Mouse (Mus musculus): ENCODE data around the gene Rdh14. TPM values are rescaled to one million over a fixed set of nuclear protein-coding genes. Genes with fewer than 3 reads are reported as not detected.

Rdh14 gene
- polyA plus RNA-seq (2014; fragmentation: Nextera tagmentation; extraction: Ambion mirVana), result 70.1 and 71.7 TPM in 2 replicates

DNA sequence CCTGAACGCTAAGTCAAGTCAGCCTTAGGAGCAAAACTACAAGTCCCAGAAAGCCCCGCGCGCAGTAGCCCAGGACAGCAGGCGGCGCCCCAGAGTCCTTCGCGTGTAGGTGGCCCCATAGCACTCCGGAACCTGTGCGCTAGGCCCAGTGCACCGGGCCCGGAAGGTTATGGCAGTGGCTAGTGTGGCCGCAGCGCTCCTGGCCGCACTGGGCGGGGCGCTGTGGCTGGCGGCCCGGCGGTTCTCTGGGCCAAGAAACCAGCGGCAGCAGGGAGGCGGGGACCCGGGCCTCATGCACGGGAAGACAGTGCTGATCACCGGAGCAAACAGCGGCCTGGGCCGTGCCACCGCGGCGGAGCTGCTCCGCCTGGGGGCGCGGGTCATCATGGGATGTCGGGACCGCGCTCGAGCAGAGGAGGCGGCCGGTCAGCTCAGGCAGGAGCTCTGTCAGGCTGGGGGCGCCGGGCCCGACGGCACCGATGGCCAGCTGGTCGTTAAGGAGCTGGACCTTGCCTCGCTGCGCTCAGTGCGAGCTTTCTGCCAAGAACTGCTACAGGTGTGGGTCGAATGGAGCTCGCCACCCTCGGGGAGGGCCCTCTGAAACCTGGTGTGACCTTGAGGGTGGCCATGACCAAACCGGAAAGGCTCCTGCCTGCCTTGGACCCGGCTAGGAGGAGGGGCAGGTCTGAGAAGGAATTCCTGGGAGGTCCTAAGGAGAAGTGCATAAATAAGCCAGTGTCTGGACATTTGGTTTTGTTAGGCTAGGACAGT is at the start of gene Rdh14:
TSS of gene Rdh14 (plus strand) at position 102 of the 771 bp plus-strand sequence.
- Histone ChIP-seq H3K36me3 (ENCODE audit: control insufficient read depth, insufficient read depth, low read length) (peaks cover 14% of the 10 kb centered on the region), H3K27ac (replicated peaks in 1 of 2; ENCODE audit: control insufficient read depth in 1 of 2, insufficient read depth in 1 of 2, low read depth in 2 of 2, low read length in 2 of 2) (peak within 1 kb of the TSS; percentile 96 to 100), H3K9ac (ENCODE audit: low read length) (peak within 1 kb of the TSS; percentile 95), H3K27me3 (ENCODE audit: control insufficient read depth, insufficient read depth, low read length) (no peaks in the 10 kb centered on the region), H3K9me3 (ENCODE audit: control insufficient read depth, low read length) (no peaks in the 10 kb centered on the region), H3K4me2 (ENCODE audit: low read length) (peak within 1 kb of the TSS; percentile 69), H3K4me3 (ENCODE audit: control insufficient read depth in 1 of 2, insufficient read depth in 1 of 2, low read depth in 1 of 2, low read length in 2 of 2) (peak within 1 kb of the TSS; percentile 73 to 93), H3K4me1 (ENCODE audit: control insufficient read depth in 2 of 2, insufficient read depth in 2 of 2, low read length in 2 of 2) (peaks cover 0 to 12% of the 10 kb centered on the region in 2 experiments; a peak in 2 of 4 replicates)
- under 1% methylated on average over 53 of the region's 53 CpGs for WGBS
- ATAC-seq (ENCODE audit: insufficient number of reproducible peaks, insufficient read depth, low FRiP score, low read depth), result peak; percentile 95

DNA sequence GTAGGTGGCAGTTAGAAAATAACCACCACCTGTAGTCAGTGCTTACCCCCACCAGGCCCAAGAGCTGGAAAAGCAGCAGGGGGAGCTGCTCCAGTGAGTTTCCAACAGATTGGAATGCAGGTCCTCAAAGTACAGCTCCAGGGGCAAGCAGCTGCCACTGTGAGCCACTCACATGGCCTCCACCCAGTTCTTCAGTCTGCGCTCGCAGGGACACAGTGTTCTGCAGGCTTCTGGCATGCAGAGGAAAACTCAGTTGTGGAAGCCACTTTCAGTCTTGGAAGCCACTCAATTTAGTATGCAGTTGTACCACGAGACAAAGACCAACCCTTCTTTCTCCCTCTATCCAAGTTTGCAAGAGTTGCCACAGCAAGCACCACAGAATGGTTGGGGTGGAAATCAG is 39.9 kb upstream of the Rdh14 start:
- Histone ChIP-seq H3K36me3 (ENCODE audit: control insufficient read depth, insufficient read depth, low read length) (no peaks in the 10 kb centered on the region), H3K4me2 (ENCODE audit: low read length) (no peak overlapping the region), H3K27ac (replicated peaks in 1 of 2; ENCODE audit: control insufficient read depth in 1 of 2, insufficient read depth in 1 of 2, low read depth in 2 of 2, low read length in 2 of 2) (no peak overlapping the region), H3K4me1 (ENCODE audit: control insufficient read depth in 2 of 2, insufficient read depth in 2 of 2, low read length in 2 of 2) (no peaks in the 10 kb centered on the region), H3K9ac (ENCODE audit: low read length) (no peak overlapping the region), H3K9me3 (ENCODE audit: control insufficient read depth, low read length) (no peaks in the 10 kb centered on the region), H3K27me3 (ENCODE audit: control insufficient read depth, insufficient read depth, low read length) (no peaks in the 10 kb centered on the region), H3K4me3 (ENCODE audit: control insufficient read depth in 1 of 2, insufficient read depth in 1 of 2, low read depth in 1 of 2, low read length in 2 of 2) (no peak overlapping the region)
- no peak for ATAC-seq (ENCODE audit: insufficient number of reproducible peaks, insufficient read depth, low FRiP score, low read depth)
- 44% methylated on average over 3 of the region's 3 CpGs for WGBS

GRCm38 (mm10) chr12:10357756-10358155 is 32.8 kb upstream of the Rdh14 start:
- Histone ChIP-seq H3K27ac (replicated peaks in 1 of 2; ENCODE audit: control insufficient read depth in 1 of 2, insufficient read depth in 1 of 2, low read depth in 2 of 2, low read length in 2 of 2) (no peak overlapping the region), H3K36me3 (ENCODE audit: control insufficient read depth, insufficient read depth, low read length) (no peaks in the 10 kb centered on the region), H3K27me3 (ENCODE audit: control insufficient read depth, insufficient read depth, low read length) (no peaks in the 10 kb centered on the region), H3K4me3 (ENCODE audit: control insufficient read depth in 1 of 2, insufficient read depth in 1 of 2, low read depth in 1 of 2, low read length in 2 of 2) (no peak overlapping the region), H3K4me1 (ENCODE audit: control insufficient read depth in 2 of 2, insufficient read depth in 2 of 2, low read length in 2 of 2) (no peaks in the 10 kb centered on the region), H3K9ac (ENCODE audit: low read length) (no peak overlapping the region), H3K9me3 (ENCODE audit: control insufficient read depth, low read length) (no peaks in the 10 kb centered on the region), H3K4me2 (ENCODE audit: low read length) (no peak overlapping the region)
- 63% methylated on average over 6 of the region's 6 CpGs for WGBS
- no peak for ATAC-seq (ENCODE audit: insufficient number of reproducible peaks, insufficient read depth, low FRiP score, low read depth)

GRCm38 (mm10) chr12:10369673-10370072 is 20.9 kb upstream of the Rdh14 start, which contains the start of gene Nt5c1b:
Gene Nt5c1b, plus strand, starts transcription at chr12:10369973.
- no peak within 1 kb of the TSS for H3K27ac ChIP-seq (replicated peaks in 1 of 2; ENCODE audit: control insufficient read depth in 1 of 2, insufficient read depth in 1 of 2, low read depth in 2 of 2, low read length in 2 of 2)
- H3K9ac ChIP-seq (ENCODE audit: low read length), result no peak within 1 kb of the TSS
- H3K36me3 ChIP-seq (ENCODE audit: control insufficient read depth, insufficient read depth, low read length), result no peaks in the 10 kb centered on the region
- no peak within 1 kb of the TSS for H3K4me2 ChIP-seq (ENCODE audit: low read length)
- H3K27me3 ChIP-seq (ENCODE audit: control insufficient read depth, insufficient read depth, low read length), result no peaks in the 10 kb centered on the region
- WGBS, result 74% methylated on average over 3 of the region's 3 CpGs
- no peaks in the 10 kb centered on the region for H3K4me1 ChIP-seq (ENCODE audit: control insufficient read depth in 2 of 2, insufficient read depth in 2 of 2, low read length in 2 of 2)
- no peak for ATAC-seq (ENCODE audit: insufficient number of reproducible peaks, insufficient read depth, low FRiP score, low read depth)
- no peaks in the 10 kb centered on the region for H3K9me3 ChIP-seq (ENCODE audit: control insufficient read depth, low read length)
- no peak within 1 kb of the TSS for H3K4me3 ChIP-seq (ENCODE audit: control insufficient read depth in 1 of 2, insufficient read depth in 1 of 2, low read depth in 1 of 2, low read length in 2 of 2)

- H3K4me3 ChIP-seq (ENCODE audit: control insufficient read depth in 1 of 2, insufficient read depth in 1 of 2, low read depth in 1 of 2, low read length in 2 of 2), result no peak overlapping the region
- no peak overlapping the region for H3K27ac ChIP-seq (replicated peaks in 1 of 2; ENCODE audit: control insufficient read depth in 1 of 2, insufficient read depth in 1 of 2, low read depth in 2 of 2, low read length in 2 of 2)
- H3K4me2 ChIP-seq (ENCODE audit: low read length), result no peak overlapping the region
- H3K4me1 ChIP-seq (ENCODE audit: control insufficient read depth in 2 of 2, insufficient read depth in 2 of 2, low read length in 2 of 2), result no peaks in the 10 kb centered on the region
- no peak for ATAC-seq (ENCODE audit: insufficient number of reproducible peaks, insufficient read depth, low FRiP score, low read depth)
- WGBS, result 86% methylated on average over 1 of the region's 1 CpGs
- no peaks in the 10 kb centered on the region for H3K27me3 ChIP-seq (ENCODE audit: control insufficient read depth, insufficient read depth, low read length)
- H3K9ac ChIP-seq (ENCODE audit: low read length), result no peak overlapping the region
- no peaks in the 10 kb centered on the region for H3K9me3 ChIP-seq (ENCODE audit: control insufficient read depth, low read length)
- H3K36me3 ChIP-seq (ENCODE audit: control insufficient read depth, insufficient read depth, low read length), result peaks cover 4% of the 10 kb centered on the region
These were observed 10.2 kb downstream of the Rdh14 start for GRCm38 (mm10) chr12:10400788-10401187.

- no peaks in the 10 kb centered on the region for H3K4me1 ChIP-seq (ENCODE audit: control insufficient read depth in 2 of 2, insufficient read depth in 2 of 2, low read length in 2 of 2)
- H3K36me3 ChIP-seq (ENCODE audit: control insufficient read depth, insufficient read depth, low read length), result no peaks in the 10 kb centered on the region
- H3K9ac ChIP-seq (ENCODE audit: low read length), result no peak overlapping the region
- no peak overlapping the region for H3K4me3 ChIP-seq (ENCODE audit: control insufficient read depth in 1 of 2, insufficient read depth in 1 of 2, low read depth in 1 of 2, low read length in 2 of 2)
- H3K4me2 ChIP-seq (ENCODE audit: low read length), result no peak overlapping the region
- ATAC-seq (ENCODE audit: insufficient number of reproducible peaks, insufficient read depth, low FRiP score, low read depth), result no peak
- H3K27me3 ChIP-seq (ENCODE audit: control insufficient read depth, insufficient read depth, low read length), result no peaks in the 10 kb centered on the region
- WGBS, result 61% methylated on average over 9 of the region's 9 CpGs
- no peaks in the 10 kb centered on the region for H3K9me3 ChIP-seq (ENCODE audit: control insufficient read depth, low read length)
- H3K27ac ChIP-seq (replicated peaks in 1 of 2; ENCODE audit: control insufficient read depth in 1 of 2, insufficient read depth in 1 of 2, low read depth in 2 of 2, low read length in 2 of 2), result no peak overlapping the region
These were observed 12.0 kb downstream of the Rdh14 start for GRCm38 (mm10) chr12:10402421-10403115.

- WGBS, result 85% methylated on average over 3 of the region's 3 CpGs
- Histone ChIP-seq H3K4me2 (ENCODE audit: low read length) (no peak overlapping the region), H3K27me3 (ENCODE audit: control insufficient read depth, insufficient read depth, low read length) (no peaks in the 10 kb centered on the region), H3K4me1 (ENCODE audit: control insufficient read depth in 2 of 2, insufficient read depth in 2 of 2, low read length in 2 of 2) (peaks cover 0 to 8% of the 10 kb centered on the region in 2 experiments; a peak in 2 of 4 replicates), H3K27ac (replicated peaks in 1 of 2; ENCODE audit: control insufficient read depth in 1 of 2, insufficient read depth in 1 of 2, low read depth in 2 of 2, low read length in 2 of 2) (no peak overlapping the region), H3K9ac (ENCODE audit: low read length) (no peak overlapping the region), H3K36me3 (ENCODE audit: control insufficient read depth, insufficient read depth, low read length) (no peaks in the 10 kb centered on the region), H3K9me3 (ENCODE audit: control insufficient read depth, low read length) (no peaks in the 10 kb centered on the region), H3K4me3 (ENCODE audit: control insufficient read depth in 1 of 2, insufficient read depth in 1 of 2, low read depth in 1 of 2, low read length in 2 of 2) (no peak overlapping the region)
- ATAC-seq (ENCODE audit: insufficient number of reproducible peaks, insufficient read depth, low FRiP score, low read depth), result no peak
These were observed 20.1 kb downstream of the Rdh14 start for GRCm38 (mm10) chr12:10410511-10411179.

Data from heart, embryonic 14.5 days (tissue).